Mouse (Mus musculus) adrenal gland, adult (tissue): ENCODE measurements around the gene Zfp9.

Source experiments
- DNase-seq, 2 experiments: peaks; one replicate each; pipeline ENCODE4 v3.0.0; 2022 to 2023; ENCODE audit warnings: low spot score in 1 of 2; ENCODE audit not compliant: inconsistent age in 2 of 2

Zfp9 gene

GRCm38 (mm10) chr6:118478957-118479708 is at the start of gene Zfp9:
Gene Zfp9, minus strand, starts transcription at chr6:118479320.
- peak; percentile 90 to 94 for DNase-seq

GRCm38 (mm10) chr6:118520668-118521067 is 41.5 kb upstream of the Zfp9 start:
- DNase-seq = no peak

GRCm38 (mm10) chr6:118513335-118514012 is 34.4 kb upstream of the Zfp9 start:
- no peak for DNase-seq

- DNase-seq = no peak
Measured at GRCm38 (mm10) chr6:118499010-118499409, 19.9 kb upstream of the Zfp9 start.

- DNase-seq = no peak
Measured at GRCm38 (mm10) chr6:118482125-118482524, 3.0 kb upstream of the Zfp9 start.

GRCm38 (mm10) chr6:118477875-118478785 is 990 bp downstream of the Zfp9 start:
- peak in 1 of 2 experiments; percentile 29 for DNase-seq

- DNase-seq = no peak
Measured at GRCm38 (mm10) chr6:118462069-118462705, 16.9 kb downstream of the Zfp9 start.

GRCm38 (mm10) chr6:118457726-118458125 is 21.4 kb downstream of the Zfp9 start:
- DNase-seq = peak in 1 of 2 experiments; percentile 53

GRCm38 (mm10) chr6:118455042-118455631 is 24.0 kb downstream of the Zfp9 start, which contains the start of gene Zfp248:
Gene Zfp248, minus strand, starts transcription at chr6:118455528.
- peak; percentile 94 to 97 for DNase-seq

GRCm38 (mm10) chr6:118454452-118454851 is 24.7 kb downstream of the Zfp9 start:
- DNase-seq = peak; percentile 31 to 66

- DNase-seq = no peak
Measured at GRCm38 (mm10) chr6:118431502-118431901, 47.6 kb downstream of the Zfp9 start.

- no peak for DNase-seq
Measured at GRCm38 (mm10) chr6:118426666-118427065, 52.5 kb downstream of the Zfp9 start.

- DNase-seq = peak; percentile 95 to 99
Measured at GRCm38 (mm10) chr6:118419050-118419920, 59.8 kb downstream of the Zfp9 start, which contains the start of gene Bms1. Gene Bms1, minus strand, starts transcription at chr6:118419474.
